Mouse (Mus musculus): ENCODE measurements around the gene Gm3500. TPM values are rescaled to one million over a fixed set of nuclear protein-coding genes. Genes with fewer than 3 reads are reported as not detected.
"Not testable (repeated sequence)": the region's sequence is repeated elsewhere in the genome, so short reads cannot be mapped to it uniquely, and the experiment has no call there.

The Gm3500 gene
- polyA plus RNA-seq (2015; fragmentation: Nextera tagmentation; extraction: Ambion mirVana) = 0.22 TPM in 1 of 2 replicates, not detected in the other

GRCm38 (mm10) chr14:5388949-5389348 lies at the start of gene Gm3500:
Gene Gm3500 (minus strand): TSS chr14:5389049.
- not testable (repeated sequence) for H3K9ac ChIP-seq (replicated peaks; ENCODE audit: low read length); H3K4me3 ChIP-seq (ENCODE audit: low read length); H3K4me2 ChIP-seq (replicated peaks; ENCODE audit: low read depth, low read length); H3K4me1 ChIP-seq (ENCODE audit: insufficient read depth, low read length); H3K9me3 ChIP-seq (ENCODE audit: low read length); H3K27me3 ChIP-seq (ENCODE audit: insufficient read depth, low read length); H3K27ac ChIP-seq (ENCODE audit: low read length); H3K36me3 ChIP-seq (ENCODE audit: insufficient read depth, low read length); ATAC-seq (ENCODE audit: low FRiP score, low TSS enrichment)
- WGBS = no CpG with 5 or more reads among the region's 37 CpGs

- ATAC-seq (ENCODE audit: low FRiP score, low TSS enrichment); H3K27ac ChIP-seq (ENCODE audit: low read length); H3K27me3 ChIP-seq (ENCODE audit: insufficient read depth, low read length); H3K36me3 ChIP-seq (ENCODE audit: insufficient read depth, low read length); H3K4me1 ChIP-seq (ENCODE audit: insufficient read depth, low read length); H3K4me3 ChIP-seq (ENCODE audit: low read length); H3K4me2 ChIP-seq (replicated peaks; ENCODE audit: low read depth, low read length); H3K9me3 ChIP-seq (ENCODE audit: low read length); H3K9ac ChIP-seq (replicated peaks; ENCODE audit: low read length): not testable (repeated sequence)
- no CpG with 5 or more reads among the region's 2 CpGs for WGBS
These were observed 54.0 kb downstream of the Gm3500 start, which contains the start of gene Gm3542 for GRCm38 (mm10) chr14:5334828-5335227. Gene Gm3542 (minus strand): TSS chr14:5334928.

Other genes starting within 250 kb of the Gm3500 start
- not detected in 2 replicates for gene Gm3317, start 224.5 kb downstream of the Gm3500 start, polyA plus RNA-seq (2015; fragmentation: Nextera tagmentation; extraction: Ambion mirVana)
- not detected in 2 replicates for gene Gm8271, start 203.3 kb downstream of the Gm3500 start, polyA plus RNA-seq (2015; fragmentation: Nextera tagmentation; extraction: Ambion mirVana)
- gene Gm3526, start 128.5 kb downstream of the Gm3500 start, polyA plus RNA-seq (2015; fragmentation: Nextera tagmentation; extraction: Ambion mirVana) = not detected in 2 replicates
- gene Gm3542, start 54.1 kb downstream of the Gm3500 start, polyA plus RNA-seq (2015; fragmentation: Nextera tagmentation; extraction: Ambion mirVana) = not detected in 2 replicates
- 0.42 and 0.45 TPM in 2 replicates for gene Gm3194, start 66.4 kb upstream of the Gm3500 start, polyA plus RNA-seq (2015; fragmentation: Nextera tagmentation; extraction: Ambion mirVana)
- not detected in 2 replicates for gene Gm8246, start 88.8 kb upstream of the Gm3500 start, polyA plus RNA-seq (2015; fragmentation: Nextera tagmentation; extraction: Ambion mirVana)
- not detected in 2 replicates for gene Gm3187, start 95.2 kb upstream of the Gm3500 start, polyA plus RNA-seq (2015; fragmentation: Nextera tagmentation; extraction: Ambion mirVana)
- gene Gm3488, start 112.6 kb upstream of the Gm3500 start, polyA plus RNA-seq (2015; fragmentation: Nextera tagmentation; extraction: Ambion mirVana) = 0.52 and 0.57 TPM in 2 replicates
- gene Gm3532, start 149.4 kb upstream of the Gm3500 start, polyA plus RNA-seq (2015; fragmentation: Nextera tagmentation; extraction: Ambion mirVana) = not detected in 2 replicates
- not detected in 2 replicates for gene Gm8265, start 244.0 kb upstream of the Gm3500 start, polyA plus RNA-seq (2015; fragmentation: Nextera tagmentation; extraction: Ambion mirVana)

All from kidney, embryonic 16.5 days (tissue).